Mouse (Mus musculus) cerebellum, postnatal 14 days (tissue): ENCODE measurements at regions not wholly inside any gene's neighbourhood (a gene's known extent, or its start where the extent isn't known, plus 50 kb on each side); places are given as distances from the start of the nearest gene placed in this dataset.

Experiments
- DNase-seq, 2 experiments: peaks; one replicate each; pipeline ENCODE4 v3.0.0; 2021; ENCODE audit warnings: mixed read lengths in 2 of 2

- no peak for DNase-seq
Observed at GRCm38 (mm10) chr2:24544190-24544589, 68.8 kb upstream of the Pax8 start.

- DNase-seq: peak in 1 of 2 experiments; percentile 8
Observed at GRCm38 (mm10) chr2:24538890-24539573, 63.6 kb upstream of the Pax8 start.

GRCm38 (mm10) chr2:24537324-24537723 lies 61.9 kb upstream of the Pax8 start:
- no peak for DNase-seq
